Mouse (Mus musculus) granulocyte monocyte progenitor cell, adult 5-6 weeks (primary cell): Measurements from ENCODE around the gene Dnttip1. TPM values are rescaled to one million over a fixed set of nuclear protein-coding genes. Genes with fewer than 3 reads are reported as not detected.
A peak's percentile ranks its signal among the peaks of the same experiment; 100 is the strongest.

Source experiments
- ATAC-seq: replicated peaks from 2 replicates; pipeline ENCODE4 v1.8.0; 2016; ENCODE audit warnings: mild to moderate bottlenecking, moderate TSS enrichment, inconsistent platforms; ENCODE audit not compliant: poor library complexity, severe bottlenecking
- total RNA-seq, 2 experiments: library from RNA; stranded (forward) in 1 of 2; stranded (reverse) in 1 of 2; fragments of 200-712, 200-1000 nt in 1 of 2; fragments of >200 nt in 1 of 2; fragmentation: Nextera tagmentation in 1 of 2; gene quantifications; 2 replicates each; pipeline ENCODE4 v1.2.3; 2014 to 2017

Gene Dnttip1
- total RNA-seq, 2 experiments from 2014 or later = 27.3 to 36.9 TPM

DNA sequence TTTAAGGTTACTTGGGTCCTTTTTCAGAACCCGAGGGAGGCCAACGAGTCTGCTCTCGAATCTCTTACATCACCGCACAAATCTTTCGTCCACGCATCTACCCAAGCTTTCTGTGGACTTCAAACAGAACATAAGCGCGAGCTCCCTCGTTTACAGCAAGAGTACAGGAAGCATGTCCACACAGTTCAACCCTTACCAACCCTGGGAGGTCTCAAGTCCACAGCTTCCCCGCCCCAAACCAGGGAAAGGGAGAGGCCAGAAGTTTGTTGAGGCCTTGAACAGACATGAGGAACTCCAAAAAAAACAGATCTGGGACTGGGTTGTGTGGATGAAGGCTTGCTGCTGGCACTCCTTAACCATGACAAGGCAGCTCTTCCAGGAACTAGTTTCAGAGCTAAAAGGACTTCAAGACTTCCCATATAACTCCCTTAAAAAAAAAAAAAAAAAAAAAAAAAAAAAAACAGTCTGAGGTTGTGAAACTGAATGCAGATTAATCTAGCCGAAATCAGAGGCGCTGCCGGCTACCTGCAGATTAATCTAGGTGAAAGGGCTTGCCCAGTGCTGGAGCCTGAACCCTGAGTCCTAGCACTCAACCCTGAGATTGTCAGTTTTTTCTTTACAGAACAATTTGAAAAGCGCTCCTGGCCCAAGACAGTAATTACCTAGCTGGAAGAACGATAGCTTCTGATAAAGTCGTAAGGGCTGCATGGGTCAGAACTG lies 57.6 kb downstream of the Dnttip1 start:
- no peak for ATAC-seq

DNA sequence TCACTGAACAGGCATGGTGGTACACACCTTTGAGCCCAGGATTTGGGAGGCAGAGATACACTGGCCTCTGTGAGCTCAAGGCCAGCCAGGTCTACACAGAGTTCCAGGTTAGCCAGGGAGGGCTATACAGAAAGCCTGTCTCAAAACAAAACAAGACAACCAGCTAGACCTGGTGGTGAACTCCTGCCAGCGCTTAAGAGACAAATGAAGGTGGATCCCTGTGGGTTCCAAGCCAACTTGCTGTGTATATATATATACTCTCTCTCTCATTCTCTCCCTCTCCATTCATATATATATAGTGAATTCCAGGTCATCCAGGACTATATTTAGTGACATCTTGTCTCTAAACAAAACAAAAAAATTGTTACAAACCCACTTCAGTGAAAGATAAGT lies 58.1 kb downstream of the Dnttip1 start:
- no peak for ATAC-seq

DNA sequence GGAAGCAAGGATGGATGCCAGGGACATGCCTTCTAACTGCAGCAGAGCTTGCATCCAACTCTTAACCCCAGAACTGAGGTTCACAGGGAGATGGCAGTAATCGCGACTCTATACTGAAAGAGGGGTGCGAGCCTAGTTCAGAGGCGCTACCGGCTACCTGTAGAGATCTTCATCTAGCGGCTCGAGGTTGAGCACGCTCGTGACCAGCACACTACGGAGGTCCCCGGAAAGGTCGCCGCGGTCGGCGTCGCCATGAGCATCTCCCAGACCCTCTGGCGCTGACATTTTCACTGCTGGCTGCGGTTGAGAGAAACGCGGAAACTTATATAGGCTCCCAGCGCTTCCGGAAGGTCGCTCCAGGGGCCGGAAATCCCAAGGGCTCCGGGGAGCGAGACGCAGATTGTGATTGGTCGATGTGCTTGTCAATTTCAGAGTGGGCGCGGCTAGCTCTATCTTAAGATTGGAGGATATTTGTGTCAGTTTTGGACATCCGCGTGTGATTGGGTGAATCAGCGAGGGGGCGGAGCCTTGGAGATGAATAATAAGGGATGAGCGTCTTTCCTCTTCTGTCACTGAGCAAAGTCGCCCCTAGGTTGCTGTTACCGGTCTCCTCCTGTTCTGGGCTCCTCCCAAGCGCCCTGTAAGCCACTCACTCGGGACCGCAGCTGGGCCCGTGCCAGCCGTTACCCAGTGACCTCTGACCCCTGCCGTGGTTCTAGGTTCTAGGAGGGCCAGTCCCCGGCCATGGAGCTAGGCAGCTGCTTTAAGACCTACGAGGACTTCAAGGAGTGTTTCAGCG lies 58.9 kb downstream of the Dnttip1 start, which contains the start of the genes Acot8 and Zswim3:
Acot8 (minus strand) TSS at position 350 of the 799 bp plus-strand sequence.
Zswim3 (plus strand) TSS at position 566 of the 799 bp plus-strand sequence.
- ATAC-seq = peak; percentile 92

DNA sequence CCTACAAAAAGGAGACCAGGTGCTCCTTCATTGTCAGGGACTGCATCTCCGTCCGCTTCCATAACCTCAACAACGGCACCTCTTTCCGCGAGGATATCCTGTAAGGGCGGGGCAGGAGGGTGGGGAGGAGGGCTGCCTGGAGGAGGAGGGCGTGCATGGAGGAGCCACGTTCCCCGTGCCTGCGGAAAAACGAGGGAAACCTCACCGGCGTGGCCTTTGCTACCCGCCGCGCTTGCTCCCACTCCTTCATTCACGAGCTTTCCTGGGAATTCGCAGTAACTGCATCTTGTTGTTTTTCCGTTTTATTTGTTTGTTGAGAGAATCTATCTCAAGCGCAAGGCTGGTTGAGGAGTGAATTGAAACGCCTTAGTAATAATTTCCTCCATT lies 59.5 kb downstream of the Dnttip1 start:
- peak; percentile 38 for ATAC-seq

DNA sequence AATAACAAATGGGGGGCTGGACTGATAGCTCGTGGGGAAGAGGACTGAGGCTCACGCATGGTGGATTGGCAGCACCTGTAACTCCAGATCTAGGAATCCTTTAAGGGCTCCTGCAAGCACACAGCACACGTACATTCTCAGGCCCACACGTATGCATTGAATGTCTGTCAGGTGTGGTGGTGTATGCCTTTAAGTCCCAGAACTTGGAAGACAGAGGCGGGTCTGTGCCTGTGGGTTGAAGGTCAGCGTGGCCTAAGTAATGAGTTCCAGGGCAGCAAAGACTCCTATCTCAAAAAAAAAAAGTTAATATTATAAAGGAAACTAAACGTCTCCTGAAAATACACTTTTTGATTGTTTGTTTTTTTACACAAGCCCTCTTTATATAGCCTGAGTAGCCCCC lies 60.8 kb downstream of the Dnttip1 start:
- no peak for ATAC-seq

DNA sequence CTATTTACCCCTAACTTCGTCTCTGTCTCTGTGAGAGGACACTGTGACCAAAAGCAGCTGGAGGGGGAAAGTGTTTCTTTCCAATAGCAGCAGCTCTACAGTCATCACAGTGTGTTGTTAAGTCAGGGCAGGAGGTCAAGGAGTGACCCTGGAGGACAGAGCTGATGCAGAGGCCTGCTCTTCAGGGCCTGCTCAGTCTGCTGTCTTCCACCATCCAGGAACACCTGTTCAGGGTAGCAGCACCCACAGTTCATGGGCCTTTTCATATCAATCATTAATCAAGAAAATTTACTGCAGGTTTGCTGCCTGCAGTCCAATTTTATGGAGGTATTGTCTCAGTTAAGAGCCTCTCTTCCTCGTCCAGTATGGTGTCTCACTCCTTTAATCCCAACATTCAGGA lies 67.8 kb downstream of the Dnttip1 start:
- no peak for ATAC-seq

DNA sequence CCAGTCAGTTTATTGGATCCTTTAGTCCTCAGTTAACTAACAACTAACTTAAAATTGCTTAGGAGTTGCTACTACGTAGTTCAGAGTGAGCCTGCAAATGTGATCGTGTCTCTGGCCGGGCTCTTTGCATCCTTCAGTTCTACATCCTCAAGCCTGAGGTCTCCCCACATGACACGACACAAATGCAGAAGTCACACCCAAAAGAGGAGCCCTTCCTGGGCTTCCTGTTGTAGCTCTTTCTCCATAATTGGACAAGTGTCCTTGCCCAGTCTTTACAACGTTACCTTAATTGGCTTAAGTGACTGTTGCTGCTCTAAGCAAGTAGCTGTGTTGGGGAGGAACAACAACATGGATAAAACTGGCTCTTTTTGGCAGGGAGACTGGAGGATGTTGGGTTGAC lies 69.6 kb downstream of the Dnttip1 start:
- ATAC-seq = peak; percentile 99

DNA sequence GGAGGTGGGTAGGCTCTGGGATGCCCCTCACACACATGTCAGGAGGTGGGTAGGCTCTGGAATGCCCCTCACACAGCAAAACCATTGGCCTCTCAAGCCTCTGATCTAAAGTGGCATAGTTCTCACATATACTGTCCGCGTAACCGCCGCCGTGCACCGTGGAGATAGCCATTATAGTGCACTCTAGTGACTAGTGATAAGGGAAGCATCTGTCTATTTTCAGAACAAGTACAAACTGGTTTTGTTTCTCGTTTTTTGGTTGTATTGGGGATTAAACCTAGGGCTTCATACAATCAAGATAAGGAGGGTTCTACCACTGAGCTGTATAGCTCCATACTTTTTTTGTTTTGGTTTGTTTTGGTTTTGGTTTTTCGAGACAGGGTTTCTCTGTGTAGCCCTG lies 70.0 kb downstream of the Dnttip1 start:
- ATAC-seq = no peak

DNA sequence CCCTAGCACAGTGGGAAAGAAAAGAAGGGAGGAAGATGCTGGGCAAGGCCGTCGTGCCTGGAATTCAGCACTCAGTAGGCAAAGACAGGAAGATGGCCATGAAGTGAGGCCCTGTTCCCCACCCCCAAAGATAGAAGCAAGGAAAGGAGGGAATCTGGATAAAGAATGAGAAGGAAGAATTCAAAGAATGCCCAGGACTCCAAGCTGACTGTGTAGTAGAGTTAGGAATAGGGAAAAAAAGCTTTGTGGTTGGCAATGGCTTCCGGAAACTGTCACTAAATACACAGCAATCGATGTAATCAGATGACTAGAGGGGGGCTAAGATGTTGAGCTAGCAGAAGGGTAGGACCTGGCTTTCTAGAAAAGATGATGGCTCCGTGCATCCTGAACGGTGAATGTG lies 71.4 kb downstream of the Dnttip1 start:
- no peak for ATAC-seq

DNA sequence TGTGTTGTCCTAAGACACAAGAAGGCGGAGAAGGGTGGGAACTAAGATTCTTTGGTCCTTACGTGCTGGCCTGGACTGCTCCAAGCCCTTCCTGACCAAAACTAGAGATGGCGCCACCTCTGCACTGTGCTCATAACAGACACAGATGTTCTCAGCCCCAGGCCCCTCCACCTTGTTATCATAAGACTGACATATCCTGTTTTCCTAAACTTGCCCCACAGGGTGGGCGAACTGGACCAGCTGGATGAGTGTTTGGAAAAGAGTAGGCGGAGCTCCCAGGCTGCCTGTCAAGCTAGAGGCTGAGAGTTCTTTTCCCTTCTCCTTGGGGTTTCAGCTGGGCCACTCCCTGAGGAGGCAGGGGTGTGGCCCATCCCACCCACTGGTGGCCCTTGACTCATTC lies 71.9 kb downstream of the Dnttip1 start:
- ATAC-seq = no peak

Other genes starting within 250 kb of the Dnttip1 start
- gene Pigt, start 248.5 kb upstream of the Dnttip1 start, total RNA-seq (2014; fragmentation: Nextera tagmentation) = 97.1 and 103 TPM in 2 replicates
- 27.2 and 27.5 TPM in 2 replicates for gene Pigt, start 248.5 kb upstream of the Dnttip1 start, total RNA-seq (2017)
- gene Wfdc2, start 183.6 kb upstream of the Dnttip1 start, total RNA-seq (2014; fragmentation: Nextera tagmentation) = not detected in 2 replicates
- gene Wfdc2, start 183.6 kb upstream of the Dnttip1 start, total RNA-seq (2017) = not detected in 2 replicates
- gene Spint3, start 172.5 kb upstream of the Dnttip1 start, total RNA-seq (2014; fragmentation: Nextera tagmentation) = not detected in 2 replicates
- not detected in 2 replicates for gene Spint3, start 172.5 kb upstream of the Dnttip1 start, total RNA-seq (2017)
- not detected in 2 replicates for gene Wfdc6a, start 160.5 kb upstream of the Dnttip1 start, total RNA-seq (2014; fragmentation: Nextera tagmentation)
- gene Wfdc6a, start 160.5 kb upstream of the Dnttip1 start, total RNA-seq (2017) = not detected in 2 replicates
- gene Eppin, start 152.4 kb upstream of the Dnttip1 start, total RNA-seq (2014; fragmentation: Nextera tagmentation) = not detected in 2 replicates
- not detected in 2 replicates for gene Eppin, start 152.4 kb upstream of the Dnttip1 start, total RNA-seq (2017)
- gene Wfdc6b, start 132.5 kb upstream of the Dnttip1 start, total RNA-seq (2014; fragmentation: Nextera tagmentation) = not detected in 2 replicates
- not detected in 2 replicates for gene Wfdc6b, start 132.5 kb upstream of the Dnttip1 start, total RNA-seq (2017)
- not detected in 2 replicates for gene Wfdc8, start 132.4 kb upstream of the Dnttip1 start, total RNA-seq (2014; fragmentation: Nextera tagmentation)
- not detected in 2 replicates for gene Wfdc8, start 132.4 kb upstream of the Dnttip1 start, total RNA-seq (2017)
- not detected in 2 replicates for gene Wfdc16, start 107.2 kb upstream of the Dnttip1 start, total RNA-seq (2014; fragmentation: Nextera tagmentation)
- gene Wfdc16, start 107.2 kb upstream of the Dnttip1 start, total RNA-seq (2017) = not detected in 2 replicates
- not detected in 2 replicates for gene Wfdc10, start 89.9 kb upstream of the Dnttip1 start, total RNA-seq (2014; fragmentation: Nextera tagmentation)
- gene Wfdc10, start 89.9 kb upstream of the Dnttip1 start, total RNA-seq (2017) = not detected in 2 replicates
- not detected in 2 replicates for gene Wfdc9, start 89.4 kb upstream of the Dnttip1 start, total RNA-seq (2014; fragmentation: Nextera tagmentation)
- gene Wfdc9, start 89.4 kb upstream of the Dnttip1 start, total RNA-seq (2017) = not detected in 2 replicates
- not detected in 2 replicates for gene Wfdc11, start 71.9 kb upstream of the Dnttip1 start, total RNA-seq (2014; fragmentation: Nextera tagmentation)
- not detected in 2 replicates for gene Wfdc11, start 71.9 kb upstream of the Dnttip1 start, total RNA-seq (2017)
- gene Wfdc13, start 60.9 kb upstream of the Dnttip1 start, total RNA-seq (2014; fragmentation: Nextera tagmentation) = not detected in 2 replicates
- not detected in 2 replicates for gene Wfdc13, start 60.9 kb upstream of the Dnttip1 start, total RNA-seq (2017)
- not detected in 2 replicates for gene Spint4, start 47.5 kb upstream of the Dnttip1 start, total RNA-seq (2014; fragmentation: Nextera tagmentation)
- gene Spint4, start 47.5 kb upstream of the Dnttip1 start, total RNA-seq (2017) = not detected in 2 replicates
- gene Spint5, start 30.7 kb upstream of the Dnttip1 start, total RNA-seq (2014; fragmentation: Nextera tagmentation) = not detected in 2 replicates
- not detected in 2 replicates for gene Spint5, start 30.7 kb upstream of the Dnttip1 start, total RNA-seq (2017)
- gene Wfdc3, start 52 bp upstream of the Dnttip1 start, total RNA-seq (2014; fragmentation: Nextera tagmentation) = not detected in 2 replicates
- gene Wfdc3, start 52 bp upstream of the Dnttip1 start, total RNA-seq (2017) = not detected in 2 replicates
- gene Ube2c, start 23.9 kb downstream of the Dnttip1 start, total RNA-seq (2014; fragmentation: Nextera tagmentation) = 24.5 and 75.2 TPM in 2 replicates
- gene Ube2c, start 23.9 kb downstream of the Dnttip1 start, total RNA-seq (2017) = 112 and 138 TPM in 2 replicates
- not detected in 2 replicates for gene Tnnc2, start 34.0 kb downstream of the Dnttip1 start, total RNA-seq (2014; fragmentation: Nextera tagmentation)
- not detected in 2 replicates for gene Tnnc2, start 34.0 kb downstream of the Dnttip1 start, total RNA-seq (2017)
- not detected in 2 replicates for gene Snx21, start 39.8 kb downstream of the Dnttip1 start, total RNA-seq (2014; fragmentation: Nextera tagmentation)
- gene Snx21, start 39.8 kb downstream of the Dnttip1 start, total RNA-seq (2017) = 0.17 and 0.77 TPM in 2 replicates
- 24.7 and 25.5 TPM in 2 replicates for gene Acot8, start 58.9 kb downstream of the Dnttip1 start, total RNA-seq (2014; fragmentation: Nextera tagmentation)
- 22.3 and 32.6 TPM in 2 replicates for gene Acot8, start 58.9 kb downstream of the Dnttip1 start, total RNA-seq (2017)
- gene Zswim3, start 59.1 kb downstream of the Dnttip1 start, total RNA-seq (2014; fragmentation: Nextera tagmentation) = 2.7 and 4.1 TPM in 2 replicates
- gene Zswim3, start 59.1 kb downstream of the Dnttip1 start, total RNA-seq (2017) = 1.8 and 2.0 TPM in 2 replicates
- gene Zswim1, start 76.7 kb downstream of the Dnttip1 start, total RNA-seq (2014; fragmentation: Nextera tagmentation) = 5.8 and 7.0 TPM in 2 replicates
- gene Zswim1, start 76.7 kb downstream of the Dnttip1 start, total RNA-seq (2017) = 2.8 and 3.5 TPM in 2 replicates
- not detected in 2 replicates for gene Spata25, start 82.6 kb downstream of the Dnttip1 start, total RNA-seq (2014; fragmentation: Nextera tagmentation)
- gene Spata25, start 82.6 kb downstream of the Dnttip1 start, total RNA-seq (2017) = not detected in 2 replicates
- gene Ctsa, start 86.9 kb downstream of the Dnttip1 start, total RNA-seq (2014; fragmentation: Nextera tagmentation) = 89.0 and 135 TPM in 2 replicates
- 79.5 and 109 TPM in 2 replicates for gene Ctsa, start 86.9 kb downstream of the Dnttip1 start, total RNA-seq (2017)
- 6.1 and 8.7 TPM in 2 replicates for gene Neurl2, start 87.5 kb downstream of the Dnttip1 start, total RNA-seq (2014; fragmentation: Nextera tagmentation)
- gene Neurl2, start 87.5 kb downstream of the Dnttip1 start, total RNA-seq (2017) = 3.4 and 4.0 TPM in 2 replicates
- not detected in 2 replicates for gene Pltp, start 111.7 kb downstream of the Dnttip1 start, total RNA-seq (2014; fragmentation: Nextera tagmentation)
- gene Pltp, start 111.7 kb downstream of the Dnttip1 start, total RNA-seq (2017) = not detected in 2 replicates
- 36.7 and 50.8 TPM in 2 replicates for gene Pcif1, start 133.3 kb downstream of the Dnttip1 start, total RNA-seq (2014; fragmentation: Nextera tagmentation)
- 21.3 and 27.4 TPM in 2 replicates for gene Pcif1, start 133.3 kb downstream of the Dnttip1 start, total RNA-seq (2017)
- 11.5 and 16.3 TPM in 2 replicates for gene Zfp335, start 165.8 kb downstream of the Dnttip1 start, total RNA-seq (2014; fragmentation: Nextera tagmentation)
- 5.6 and 7.5 TPM in 2 replicates for gene Zfp335, start 165.8 kb downstream of the Dnttip1 start, total RNA-seq (2017)
- gene Mmp9, start 194.8 kb downstream of the Dnttip1 start, total RNA-seq (2014; fragmentation: Nextera tagmentation) = 0.95 TPM in 1 of 2 replicates, not detected in the other
- 10.0 and 10.7 TPM in 2 replicates for gene Mmp9, start 194.8 kb downstream of the Dnttip1 start, total RNA-seq (2017)
- 0.21 TPM in 1 of 2 replicates, not detected in the other for gene Slc12a5, start 214.8 kb downstream of the Dnttip1 start, total RNA-seq (2014; fragmentation: Nextera tagmentation)
- 0.43 TPM in 1 of 2 replicates, not detected in the other for gene Slc12a5, start 214.8 kb downstream of the Dnttip1 start, total RNA-seq (2017)